Mouse (Mus musculus) stomach, postnatal 0 days (tissue): ENCODE data around the gene Ethe1.

Experiments
- CTCF ChIP-seq: IDR thresholded peaks from 2 replicates; pipeline ENCODE4 v1.5.1; 2016; ENCODE audit warnings: antibody characterized with exemption, low read depth, mild to moderate bottlenecking, moderate library complexity
- EP300 ChIP-seq: optimal IDR thresholded peaks from 2 replicates; pipeline ENCODE3; 2016; ENCODE audit warnings: antibody characterized with exemption

- TF ChIP-seq CTCF (peak; percentile 65), EP300 (no peak)
These were observed 14.9 kb upstream of the Ethe1 start for GRCm38 (mm10) chr7:24572455-24572854.
